Mouse (Mus musculus) intestine, embryonic 14.5 days (tissue): Measurements from ENCODE around the gene 4930563M21Rik. TPM values are rescaled to one million over a fixed set of nuclear protein-coding genes. Genes with fewer than 3 reads are reported as not detected.

ENCODE experiments used
- ATAC-seq: fragments of 200-750 bp; cut with Nextera tagmentation; replicated peaks from 2 replicates; pipeline ENCODE4 v1.8.0; 2017; ENCODE audit warnings: low read depth, moderate number of reproducible peaks, moderate TSS enrichment, moderate library complexity; ENCODE audit not compliant: low FRiP score, low TSS enrichment
- DNase-seq: peaks from one replicate; pipeline ENCODE4 v3.0.0-alpha.2; 2018; ENCODE audit warnings: low spot score
- H3K27ac ChIP-seq: fragments of 300-500 bp; sonication (generic); 2 replicates; pipeline ENCODE4 v1.5.1; 2014; ENCODE audit warnings: low read depth, mild to moderate bottlenecking, control low read depth
- H3K27me3 ChIP-seq: fragments of 300-500 bp; sonication (generic); replicated peaks from 2 replicates; pipeline ENCODE4 v1.6.1; 2014; ENCODE audit warnings: low read length, control low read depth; ENCODE audit not compliant: control insufficient read depth, insufficient read depth
- H3K36me3 ChIP-seq: fragments of 300-500 bp; sonication (generic); 2 replicates; pipeline ENCODE4 v1.6.1; 2014; ENCODE audit warnings: low read length, control low read depth; ENCODE audit not compliant: control insufficient read depth, insufficient read depth
- H3K4me1 ChIP-seq: fragments of 300-500 bp; sonication (generic); replicated peaks from 2 replicates; pipeline ENCODE4 v1.6.1; 2014; ENCODE audit warnings: low read length, control low read depth, mixed read lengths; ENCODE audit not compliant: control insufficient read depth, insufficient read depth
- H3K4me2 ChIP-seq: fragments of 300-500 bp; sonication (generic); 2 replicates; pipeline ENCODE4 v1.6.1; 2014; ENCODE audit warnings: low read length
- H3K4me3 ChIP-seq: fragments of 300-500 bp; sonication (generic); 2 replicates; pipeline ENCODE4 v1.5.1; 2014; ENCODE audit warnings: low read depth, low read length, control low read depth, mixed read lengths
- H3K9ac ChIP-seq: fragments of 300-500 bp; sonication (generic); 2 replicates; pipeline ENCODE4 v1.6.1; 2014; ENCODE audit warnings: mild to moderate bottlenecking, low read length
- H3K9me3 ChIP-seq: fragments of 300-500 bp; sonication (generic); 2 replicates; pipeline ENCODE4 v1.6.1; 2016; ENCODE audit warnings: low read length, control low read depth; ENCODE audit not compliant: control insufficient read depth
- WGBS: fragments of 180-500 bp; shearing (Covaris S2); extraction: QIAGEN DNeasy Blood & Tissue Kit; methylation state at CpG from one replicate; pipeline ENCODE4 v1.1.7; 2014; 5-methylcytosine and 5-hydroxymethylcytosine counted together
- polyA plus RNA-seq: library from polyadenylated mRNA; unstranded; fragments of >200 nt; fragmentation: Nextera tagmentation; extraction: Ambion mirVana; gene quantifications from 2 replicates; pipeline ENCODE4 v1.2.1, GENCODE M21; 2014

4930563M21Rik gene
- polyA plus RNA-seq, 1 experiment from 2014 or later: not detected

GRCm38 (mm10) chr9:55946819-55947218 is 63.5 kb downstream of the 4930563M21Rik start:
- Histone ChIP-seq H3K9ac (no peak overlapping the region), H3K4me3 (no peak overlapping the region), H3K36me3 (no peaks in the 10 kb centered on the region), H3K27ac (no peak overlapping the region), H3K4me1 (no peaks in the 10 kb centered on the region), H3K9me3 (no peaks in the 10 kb centered on the region), H3K27me3 (no peaks in the 10 kb centered on the region), H3K4me2 (no peak overlapping the region)
- WGBS: 33% methylated on average over 1 of the region's 1 CpGs
- DNase-seq (no peak), ATAC-seq (no peak)

GRCm38 (mm10) chr9:55941356-55941755 is 69.0 kb downstream of the 4930563M21Rik start:
- ATAC-seq (no peak), DNase-seq (no peak)
- no peaks in the 10 kb centered on the region for H3K9me3 ChIP-seq
- H3K4me3 ChIP-seq: no peak overlapping the region
- no peak overlapping the region for H3K4me2 ChIP-seq
- H3K36me3 ChIP-seq: no peaks in the 10 kb centered on the region
- peaks cover 11% of the 10 kb centered on the region; the same call in 1 of the 2 replicates for H3K4me1 ChIP-seq
- no peaks in the 10 kb centered on the region for H3K27me3 ChIP-seq
- no peak overlapping the region for H3K27ac ChIP-seq
- no peak overlapping the region for H3K9ac ChIP-seq

- peak overlapping the region; percentile 83 for H3K9ac ChIP-seq
- no peaks in the 10 kb centered on the region for H3K27me3 ChIP-seq
- H3K9me3 ChIP-seq: no peaks in the 10 kb centered on the region
- ATAC-seq (no peak), DNase-seq (peak; percentile 57)
- H3K36me3 ChIP-seq: no peaks in the 10 kb centered on the region
- WGBS: 37% methylated on average over 6 of the region's 6 CpGs
- peak overlapping the region; percentile 87 for H3K4me2 ChIP-seq
- H3K4me1 ChIP-seq: peaks cover 11% of the 10 kb centered on the region; the same call in 1 of the 2 replicates
- peak overlapping the region; percentile 69 for H3K4me3 ChIP-seq
- H3K27ac ChIP-seq: no peak overlapping the region
Measured at GRCm38 (mm10) chr9:55938618-55938985, 71.7 kb downstream of the 4930563M21Rik start.

- Histone ChIP-seq H3K27me3 (no peaks in the 10 kb centered on the region), H3K36me3 (no peaks in the 10 kb centered on the region), H3K9ac (peak within 1 kb of the TSS; percentile 83), H3K27ac (peak within 1 kb of the TSS; percentile 69), H3K4me3 (peak within 1 kb of the TSS; percentile 69), H3K4me2 (peak within 1 kb of the TSS; percentile 87), H3K9me3 (no peaks in the 10 kb centered on the region), H3K4me1 (peaks cover 11% of the 10 kb centered on the region; the same call in 1 of the 2 replicates)
- WGBS: 2% methylated on average over 51 of the region's 60 CpGs
- ATAC-seq (peak; percentile 98), DNase-seq (peak; percentile 94)
Measured at GRCm38 (mm10) chr9:55937664-55938617, 72.4 kb downstream of the 4930563M21Rik start, which contains the start of gene Scaper. TSS of gene Scaper (minus strand) at chr9:55938119.

DNA sequence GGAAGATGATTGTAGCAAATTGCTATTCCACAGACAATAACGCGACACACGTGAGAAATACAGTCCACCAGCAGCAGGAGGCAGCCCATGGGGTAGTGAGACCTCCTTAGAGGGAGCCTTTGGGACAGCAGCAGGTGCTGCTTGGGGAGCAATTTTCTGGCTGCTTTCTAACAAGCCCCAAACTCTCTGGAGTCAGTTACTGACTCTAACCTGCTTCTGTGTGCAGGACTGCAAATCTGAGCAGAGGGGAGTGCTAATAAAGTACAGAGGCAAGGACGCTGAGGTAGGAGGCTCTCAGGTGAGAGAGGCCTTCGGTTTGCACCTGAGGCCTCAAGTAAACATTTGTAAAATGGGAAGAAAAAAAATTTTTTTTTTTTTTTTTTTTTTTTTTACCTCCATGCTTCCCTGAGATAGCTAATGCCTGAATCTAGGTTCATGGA is 73.1 kb downstream of the 4930563M21Rik start:
- ATAC-seq: peak; percentile 1; the same call in 1 of the 2 replicates
- no peaks in the 10 kb centered on the region for H3K36me3 ChIP-seq
- H3K4me3 ChIP-seq: peak overlapping the region; percentile 69
- H3K9ac ChIP-seq: peak overlapping the region; percentile 83
- no peaks in the 10 kb centered on the region for H3K27me3 ChIP-seq
- peaks cover 11% of the 10 kb centered on the region; the same call in 1 of the 2 replicates for H3K4me1 ChIP-seq
- WGBS: 30% methylated on average over 5 of the region's 5 CpGs
- H3K9me3 ChIP-seq: no peaks in the 10 kb centered on the region
- peak; percentile 63 for DNase-seq
- peak overlapping the region; percentile 69; the same call in 1 of the 2 replicates for H3K27ac ChIP-seq
- H3K4me2 ChIP-seq: peak overlapping the region; percentile 87

DNA sequence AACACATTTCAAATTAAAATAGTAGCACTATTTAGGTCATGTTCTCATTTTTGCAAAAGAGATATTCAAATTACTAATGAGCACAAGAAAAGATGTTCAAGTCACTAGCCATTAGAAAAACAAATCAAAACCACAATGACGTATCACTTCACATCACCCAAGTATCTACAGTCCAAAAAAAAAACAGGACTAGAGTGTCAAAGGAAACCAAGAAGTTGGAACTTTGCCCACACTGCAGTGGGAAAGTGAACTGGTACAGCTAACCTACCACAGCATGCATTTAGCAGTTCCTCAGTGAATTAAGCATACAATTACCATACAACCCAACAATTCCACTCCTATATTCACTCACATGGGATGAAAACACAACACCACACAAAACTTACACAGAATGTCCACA is 77.9 kb downstream of the 4930563M21Rik start:
- Histone ChIP-seq H3K27me3 (no peaks in the 10 kb centered on the region), H3K4me1 (peaks cover 4% of the 10 kb centered on the region; the same call in 1 of the 2 replicates), H3K9me3 (no peaks in the 10 kb centered on the region), H3K9ac (no peak overlapping the region), H3K36me3 (no peaks in the 10 kb centered on the region), H3K4me3 (no peak overlapping the region), H3K27ac (no peak overlapping the region), H3K4me2 (no peak overlapping the region)
- ATAC-seq: no peak
- no peak for DNase-seq
- WGBS: 71% methylated on average over 1 of the region's 1 CpGs

DNA sequence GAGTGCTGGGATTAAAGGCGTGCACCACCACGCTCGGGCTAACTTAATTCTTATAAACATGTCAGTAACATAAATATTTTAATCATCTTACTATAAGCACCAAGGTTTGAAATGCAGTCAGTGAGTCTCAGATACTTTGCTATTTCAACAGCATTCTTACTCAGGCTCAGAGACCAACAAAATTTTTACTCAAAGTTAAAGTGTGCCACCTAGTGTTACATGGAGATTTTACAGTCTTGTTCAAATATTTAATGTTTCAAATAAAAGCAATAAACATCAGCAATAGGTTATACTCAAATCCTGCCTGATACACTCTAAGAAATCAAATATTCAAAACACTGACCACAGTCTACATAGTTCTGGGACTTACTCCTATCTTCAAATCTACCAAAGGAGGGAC is 91.8 kb downstream of the 4930563M21Rik start:
- Histone ChIP-seq H3K27me3 (no peaks in the 10 kb centered on the region), H3K36me3 (no peaks in the 10 kb centered on the region), H3K4me3 (no peak overlapping the region), H3K9ac (no peak overlapping the region), H3K4me2 (no peak overlapping the region), H3K27ac (no peak overlapping the region), H3K4me1 (no peaks in the 10 kb centered on the region), H3K9me3 (no peaks in the 10 kb centered on the region)
- ATAC-seq (no peak), DNase-seq (no peak)
- 49% methylated on average over 3 of the region's 3 CpGs for WGBS

GRCm38 (mm10) chr9:55916751-55917150 is 93.6 kb downstream of the 4930563M21Rik start:
- Histone ChIP-seq H3K27me3 (no peaks in the 10 kb centered on the region), H3K9me3 (no peaks in the 10 kb centered on the region), H3K27ac (no peak overlapping the region), H3K4me3 (no peak overlapping the region), H3K9ac (no peak overlapping the region), H3K36me3 (no peaks in the 10 kb centered on the region), H3K4me1 (no peaks in the 10 kb centered on the region), H3K4me2 (no peak overlapping the region)
- DNase-seq (no peak), ATAC-seq (no peak)
